8 mouse cellular contexts compared by ENCODE assay signal in the genomic region with DNA sequence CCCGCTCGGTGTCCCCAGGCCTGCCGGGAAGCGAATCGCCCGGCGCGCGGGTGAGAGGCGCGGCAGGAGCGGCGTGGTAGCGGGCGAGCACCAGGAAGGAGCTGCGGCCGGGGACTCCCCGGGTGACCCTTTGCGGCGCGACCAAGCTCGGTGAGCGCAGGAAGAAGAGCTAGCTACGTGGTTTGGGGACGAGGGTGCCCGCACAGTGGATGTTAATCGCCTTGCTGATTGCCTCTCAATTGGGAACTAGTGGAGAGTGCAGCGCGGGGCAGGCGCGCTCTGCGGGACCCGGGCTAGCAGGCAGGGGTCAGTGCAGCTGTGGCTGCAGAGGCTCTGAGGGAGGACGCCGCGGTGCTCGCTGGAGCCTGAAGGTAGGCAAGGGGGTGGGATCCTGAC. TPM values are rescaled to one million over a fixed set of nuclear protein-coding genes. Genes with fewer than 3 reads are reported as not detected.
DNase-seq lines count a peak whose midpoint lies in the region; ATAC-seq and TF ChIP-seq lines count a peak whose summit lies in the region.

No protein-coding gene starts in this region.

- peak; percentile 58; the same call in 1 of the 2 replicates for ATAC-seq in lung, embryonic 15.5 days (ENCODE audit: borderline replicate concordance, extremely low read depth, low FRiP score, low TSS enrichment)
- peak; percentile 53; the same call in 1 of the 2 replicates for ATAC-seq in hindbrain, postnatal 0 days
- peak; percentile 64 for ATAC-seq in midbrain, embryonic 13.5 days
- no peak for ATAC-seq in erythroid progenitor cell, adult 5-6 weeks (replicated peaks; ENCODE audit: low FRiP score, poor library complexity, severe bottlenecking)

- peak; percentile 28 to 32 for DNase-seq in cerebellum, postnatal 10 days
- no peak for DNase-seq in cerebellum, adult 9-11 months
- no peak for DNase-seq in lung, adult 18-20 months
- DNase-seq in hindbrain, postnatal 0 days (ENCODE audit: low spot score) = no peak
- DNase-seq in urinary bladder, postnatal 36 days (ENCODE audit: low spot score in 2 of 2) = no peak

- under 1% methylated on average over 37 of the region's 37 CpGs for WGBS in lung, embryonic 15.5 days
- WGBS in hindbrain, postnatal 0 days = under 1% methylated on average over 33 of the region's 37 CpGs
- under 1% methylated on average over 37 of the region's 37 CpGs for WGBS in midbrain, embryonic 13.5 days

- no peaks in the 10 kb centered on the region for H3K36me3 ChIP-seq in lung, embryonic 15.5 days
- no peaks in the 10 kb centered on the region for H3K36me3 ChIP-seq in hindbrain, postnatal 0 days (ENCODE audit: insufficient read depth, low read length)
- H3K36me3 ChIP-seq in midbrain, embryonic 13.5 days = no peaks in the 10 kb centered on the region

- peak overlapping the region; percentile 47 for H3K4me3 ChIP-seq in lung, embryonic 15.5 days
- H3K4me3 ChIP-seq in hindbrain, postnatal 0 days (ENCODE audit: low read length) = peak overlapping the region; percentile 70
- peak overlapping the region; percentile 68 for H3K4me3 ChIP-seq in midbrain, embryonic 13.5 days (replicated peaks)

- H3K27ac ChIP-seq in lung, embryonic 15.5 days = no peak overlapping the region
- peak overlapping the region; percentile 56; the same call in 1 of the 2 replicates for H3K27ac ChIP-seq in hindbrain, postnatal 0 days
- peak overlapping the region; percentile 56; the same call in 1 of the 2 replicates for H3K27ac ChIP-seq in midbrain, embryonic 13.5 days

- H3K9me3 ChIP-seq in lung, embryonic 15.5 days = no peaks in the 10 kb centered on the region
- H3K9me3 ChIP-seq in hindbrain, postnatal 0 days (ENCODE audit: low read length) = no peaks in the 10 kb centered on the region
- no peaks in the 10 kb centered on the region for H3K9me3 ChIP-seq in midbrain, embryonic 13.5 days

- H3K27me3 ChIP-seq in lung, embryonic 15.5 days = peaks cover 69% of the 10 kb centered on the region
- no peaks in the 10 kb centered on the region for H3K27me3 ChIP-seq in hindbrain, postnatal 0 days (ENCODE audit: insufficient read depth, low read length)
- H3K27me3 ChIP-seq in midbrain, embryonic 13.5 days = peaks cover 54% of the 10 kb centered on the region

- H3K9ac ChIP-seq in lung, embryonic 15.5 days = 0 out of 2 replicates have a peak overlapping the region, but pooled peaks have one; percentile 7
- H3K9ac ChIP-seq in hindbrain, postnatal 0 days (replicated peaks; ENCODE audit: low read length) = peak overlapping the region; percentile 61
- peak overlapping the region; percentile 71 for H3K9ac ChIP-seq in midbrain, embryonic 13.5 days (replicated peaks)

- TF ChIP-seq CTCF in hindbrain, postnatal 0 days (IDR thresholded peaks at IDR 0.05; ENCODE audit: low read depth) = peak; percentile 51

- H3K4me1 ChIP-seq in lung, embryonic 15.5 days = peaks cover 18% of the 10 kb centered on the region
- H3K4me1 ChIP-seq in hindbrain, postnatal 0 days (ENCODE audit: insufficient read depth, low read length) = no peaks in the 10 kb centered on the region
- peaks cover 21% of the 10 kb centered on the region for H3K4me1 ChIP-seq in midbrain, embryonic 13.5 days (replicated peaks)

- peak overlapping the region; percentile 93 for H3K4me2 ChIP-seq in lung, embryonic 15.5 days
- peak overlapping the region; percentile 82 for H3K4me2 ChIP-seq in hindbrain, postnatal 0 days (ENCODE audit: low read depth, low read length)
- H3K4me2 ChIP-seq in midbrain, embryonic 13.5 days (replicated peaks) = peak overlapping the region; percentile 94

RNA-seq across cellular contexts. Expression of a gene that starts 0.7 kb away (rescaled TPM):
- 0.03 and 0.29 TPM in 2 replicates for polyA plus RNA-seq in lung, embryonic 15.5 days (2015; fragmentation: Nextera tagmentation; extraction: Ambion mirVana)
- 24.2 and 31.0 TPM in 2 replicates for total RNA-seq in hindbrain, postnatal 0 days (2014; rRNA removed)
- 9.2 and 11.2 TPM in 2 replicates for polyA plus RNA-seq in hindbrain, postnatal 0 days (2015; fragmentation: Nextera tagmentation; extraction: Ambion mirVana)
- 5.8 and 5.9 TPM in 2 replicates for polyA plus RNA-seq in midbrain, embryonic 13.5 days (2015; fragmentation: Nextera tagmentation; extraction: Ambion mirVana)
- not detected in 2 replicates for total RNA-seq in erythroid progenitor cell, adult 5-6 weeks (2015; ENCODE audit: low replicate concordance)
- total RNA-seq in erythroid progenitor cell, adult 5-6 weeks (2017; ENCODE audit: low replicate concordance) = 0.15 TPM in 1 of 2 replicates, not detected in the other

Comparison
In these comparisons a context has a peak if more than half of its experiments do, and no peak if none do; other contexts are left out.
1. DNase-seq: peak in cerebellum, postnatal 10 days (2 of 2); none in cerebellum, adult 9-11 months (single experiment), lung, adult 18-20 months (0 of 2), hindbrain, postnatal 0 days (single experiment) and urinary bladder, postnatal 36 days (0 of 2).
2. H3K9ac ChIP-seq: peak in every context shown above with its lines; median percentile 71 in midbrain, embryonic 13.5 days; 61 in hindbrain, postnatal 0 days; 7 in lung, embryonic 15.5 days.
3. Peak in every context shown above with its lines, with median percentiles within 50 percentile points of each other: H3K4me2 ChIP-seq and H3K4me3 ChIP-seq.